Mouse (Mus musculus) cerebellum, adult 2 months (tissue): ENCODE results near the gene Myl10.

ENCODE experiments used
- CTCF ChIP-seq: fragments of 200-500 bp; IDR thresholded peaks from 2 replicates; pipeline ENCODE4 v1.5.1; 2011; ENCODE audit warnings: low read depth, mild to moderate bottlenecking, control low read depth, low read length, moderate library complexity, borderline replicate concordance; ENCODE audit not compliant: insufficient read depth
- POLR2A ChIP-seq: fragments of 200-500 bp; IDR thresholded peaks from 2 replicates; pipeline ENCODE4 v1.6.1; 2011; ENCODE audit warnings: low read length, control low read depth, borderline replicate concordance; ENCODE audit not compliant: insufficient read depth

DNA sequence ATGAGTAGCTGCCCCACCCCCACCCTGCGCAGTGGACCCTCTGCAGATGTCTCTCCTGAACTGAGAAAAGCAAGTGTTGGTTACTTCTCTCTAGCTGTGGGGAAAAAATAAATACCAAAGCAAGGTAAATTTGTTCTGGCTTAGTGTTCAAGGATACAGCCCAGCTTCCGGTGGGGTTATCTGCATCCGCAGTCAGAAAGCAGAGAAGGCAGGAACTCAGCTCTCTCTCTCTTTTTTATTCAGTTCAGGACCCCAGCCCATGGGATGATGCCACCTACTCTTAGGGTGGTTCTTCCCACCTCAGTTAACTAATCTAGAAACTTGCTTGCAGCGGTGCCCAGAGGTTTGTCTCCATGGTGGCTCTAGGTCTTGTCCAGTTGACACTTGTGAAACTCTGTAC lies at the start of gene Myl10:
- no peak for TF ChIP-seq POLR2A
- TF ChIP-seq CTCF: no peak
